Mouse (Mus musculus) testis, adult 2 months (tissue): ENCODE measurements around the gene Fgf14.

ENCODE experiments used
- CTCF ChIP-seq: fragments of 200-500 bp; IDR thresholded peaks from 2 replicates; pipeline ENCODE4 v1.5.1; 2012; ENCODE audit warnings: low read depth, mild to moderate bottlenecking, inconsistent platforms, low read length, moderate library complexity; ENCODE audit not compliant: control insufficient read depth, insufficient read depth, insufficient replicate concordance
- POLR2A ChIP-seq: fragments of 200-500 bp; IDR thresholded peaks from 2 replicates; pipeline ENCODE4 v1.6.1; 2012; ENCODE audit warnings: low read depth, mild to moderate bottlenecking, inconsistent platforms, low read length, moderate library complexity; ENCODE audit not compliant: control insufficient read depth

- TF ChIP-seq POLR2A (no peak), CTCF (no peak)
Observed at GRCm38 (mm10) chr14:124222447-124222846, 454.5 kb downstream of the Fgf14 start.
